Mouse (Mus musculus) MEL (cell line): ENCODE results near the gene Dgcr6. TPM values are rescaled to one million over a fixed set of nuclear protein-coding genes. Genes with fewer than 3 reads are reported as not detected.

Experiments
- DNase-seq: peaks from one replicate; pipeline ENCODE4 v3.0.0; 2011; ENCODE audit warnings: low read depth, low spot score
- H3K27ac ChIP-seq: 2 replicates; pipeline ENCODE4 v1.5.1; 2012; ENCODE audit warnings: low read depth, mild to moderate bottlenecking, control low read depth, low read length, moderate library complexity; ENCODE audit not compliant: control insufficient read depth
- H3K27me3 ChIP-seq, 2 experiments: fragments of 150-350 bp in 1 of 2; sonication (generic) in 1 of 2; 2 replicates each; pipeline ENCODE4 v1.6.1; 2012; ENCODE audit warnings: low read length in 2 of 2, mild to moderate bottlenecking in 2 of 2, improper control_type of control experiment in 1 of 2, moderate library complexity in 1 of 2; ENCODE audit not compliant: insufficient read depth in 2 of 2, control insufficient read depth in 1 of 2
- H3K36me3 ChIP-seq, 2 experiments: 2 replicates each; pipeline ENCODE4 v1.6.1; 2012 to 2014; ENCODE audit warnings: low read length in 2 of 2, improper control_type of control experiment in 1 of 2, inconsistent platforms in 1 of 2, mild to moderate bottlenecking in 1 of 2; ENCODE audit not compliant: insufficient read depth in 2 of 2, control insufficient read depth in 1 of 2
- H3K4me1 ChIP-seq, 2 experiments: fragments of 150-350 bp in 1 of 2; sonication (generic) in 1 of 2; 2 replicates each; pipeline ENCODE4 v1.6.1; 2012; ENCODE audit warnings: low read length in 2 of 2, improper control_type of control experiment in 1 of 2, mild to moderate bottlenecking in 1 of 2; ENCODE audit not compliant: insufficient read depth in 2 of 2, control insufficient read depth in 1 of 2
- H3K4me3 ChIP-seq, 2 experiments: fragments of 150-350 bp in 1 of 2; sonication (generic) in 1 of 2; 2 replicates each; pipeline ENCODE4 v1.5.1; 2012; ENCODE audit warnings: low read depth in 2 of 2, low read length in 2 of 2, mild to moderate bottlenecking in 2 of 2, moderate library complexity in 2 of 2, control low read depth in 1 of 2, improper control_type of control experiment in 1 of 2; ENCODE audit not compliant: control insufficient read depth in 1 of 2, insufficient read depth in 1 of 2
- H3K79me2 ChIP-seq: 2 replicates; pipeline ENCODE4 v1.6.1; 2012; ENCODE audit warnings: mild to moderate bottlenecking, low read length, moderate library complexity; ENCODE audit not compliant: control insufficient read depth, poor library complexity, insufficient read depth
- H3K9ac ChIP-seq: 2 replicates; pipeline ENCODE4 v1.6.1; 2012; ENCODE audit warnings: low read depth, mild to moderate bottlenecking, control low read depth, low read length, moderate library complexity; ENCODE audit not compliant: control insufficient read depth, poor library complexity, severe bottlenecking
- H3K9me3 ChIP-seq: fragments of 150-350 bp; sonication (generic); replicated peaks from 2 replicates; pipeline ENCODE4 v1.6.1; 2012; ENCODE audit warnings: mild to moderate bottlenecking, low read length, improper control_type of control experiment, moderate library complexity; ENCODE audit not compliant: insufficient read depth
- CTCF ChIP-seq, 3 experiments: IDR thresholded peaks in 2 of 3; conservative IDR thresholded peaks in 1 of 3; 2 replicates each; pipeline ENCODE4 v1.5.1; 2011 to 2012; ENCODE audit warnings: low read length in 3 of 3, low read depth in 2 of 3, mild to moderate bottlenecking in 2 of 3, improper control_type of control experiment in 1 of 3, inconsistent platforms in 1 of 3, mixed read lengths in 1 of 3, moderate library complexity in 1 of 3; ENCODE audit not compliant: control insufficient read depth in 1 of 3, insufficient read depth in 1 of 3, poor library complexity in 1 of 3, severe bottlenecking in 1 of 3
- EP300 ChIP-seq, 2 experiments: IDR thresholded peaks; 2 replicates each; pipeline ENCODE4 v1.6.1; 2011; ENCODE audit warnings: improper control_type of control experiment in 2 of 2, low read length in 2 of 2, low read depth in 1 of 2, mild to moderate bottlenecking in 1 of 2
- JUND ChIP-seq: IDR thresholded peaks from 2 replicates; pipeline ENCODE4 v1.6.1; 2011; ENCODE audit warnings: low read depth, mild to moderate bottlenecking, improper control_type of control experiment, low read length
- KAT2A ChIP-seq: conservative IDR thresholded peaks from 2 replicates; pipeline ENCODE4 v1.6.1; 2012; ENCODE audit warnings: low read depth, low read length, improper control_type of control experiment, inconsistent platforms
- MAFK ChIP-seq: IDR thresholded peaks from 2 replicates; pipeline ENCODE4 v1.6.1; 2011; ENCODE audit warnings: low read depth, mild to moderate bottlenecking, low read length, improper control_type of control experiment, borderline replicate concordance
- MAX ChIP-seq: IDR thresholded peaks from 2 replicates; pipeline ENCODE4 v1.6.1; 2011; ENCODE audit warnings: low read length, improper control_type of control experiment
- MAZ ChIP-seq: IDR thresholded peaks from 2 replicates; pipeline ENCODE4 v1.6.1; 2012; ENCODE audit warnings: low read depth, mild to moderate bottlenecking, inconsistent platforms, low read length, improper control_type of control experiment
- NELFE ChIP-seq: IDR thresholded peaks from 2 replicates; pipeline ENCODE4 v1.6.1; 2011; ENCODE audit warnings: low read depth, low read length, improper control_type of control experiment
- TAL1 ChIP-seq: IDR thresholded peaks from 2 replicates; pipeline ENCODE4 v1.6.1; 2012; ENCODE audit warnings: mild to moderate bottlenecking, inconsistent platforms, low read length, moderate library complexity, mixed read lengths
- TBP ChIP-seq: IDR thresholded peaks from 2 replicates; pipeline ENCODE4 v1.8.0; 2011; ENCODE audit warnings: low read depth, low read length, improper control_type of control experiment
- USF1 ChIP-seq: IDR thresholded peaks from 2 replicates; pipeline ENCODE4 v1.6.1; 2014; ENCODE audit warnings: low read depth, mild to moderate bottlenecking, inconsistent platforms, low read length, improper control_type of control experiment, moderate library complexity
- ZC3H11A ChIP-seq: IDR thresholded peaks from 2 replicates; pipeline ENCODE4 v1.6.1; 2012; ENCODE audit warnings: low read depth, mild to moderate bottlenecking, inconsistent platforms, low read length, improper control_type of control experiment
- ZKSCAN1 ChIP-seq: IDR thresholded peaks from 2 replicates; pipeline ENCODE4 v1.6.1; 2012; ENCODE audit warnings: low read depth, mild to moderate bottlenecking, inconsistent platforms, low read length, improper control_type of control experiment, moderate library complexity
- ZMIZ1 ChIP-seq: IDR thresholded peaks from 2 replicates; pipeline ENCODE4 v1.6.1; 2012; ENCODE audit warnings: low read depth, mild to moderate bottlenecking, inconsistent platforms, low read length, improper control_type of control experiment, moderate library complexity
- polyA plus RNA-seq, 2 experiments: library from polyadenylated mRNA; stranded (reverse) in 1 of 2; unstranded in 1 of 2; fragments of >175 nt in 1 of 2; fragments of >200 nt in 1 of 2; gene quantifications; 2 replicates each; pipeline versions ENCODE4 v1.2.1 to v1.2.4; 2012; ENCODE audit warnings: low replicate concordance in 2 of 2, low read depth in 1 of 2; ENCODE audit not compliant: insufficient read length in 2 of 2, insufficient read depth in 1 of 2, missing spikeins in 1 of 2
- total RNA-seq: library from RNA; depleted of rRNA; stranded (reverse); fragments of 300-350 nt; gene quantifications from 2 replicates; pipeline ENCODE4 v1.2.3, GENCODE M21; 2012

Dgcr6 gene
- total and polyA plus RNA-seq, 3 experiments = 66.8 to 133 TPM; not detected in 1

- H3K79me2 ChIP-seq = no peaks in the 10 kb centered on the region
- H3K36me3 ChIP-seq = no peaks in the 10 kb centered on the region
- H3K27me3 ChIP-seq = peaks cover 0 to 2% of the 10 kb centered on the region in 2 experiments; a peak in 1 of 4 replicates
These were observed 50.7 kb downstream of the Dgcr6 start for GRCm38 (mm10) chr16:18103366-18103765.

GRCm38 (mm10) chr16:18103808-18104207 lies 51.1 kb downstream of the Dgcr6 start:
- Histone ChIP-seq H3K27me3 (peaks cover 0 to 2% of the 10 kb centered on the region in 2 experiments; a peak in 1 of 4 replicates), H3K4me3 (no peak overlapping the region), H3K27ac (no peak overlapping the region), H3K79me2 (no peaks in the 10 kb centered on the region), H3K36me3 (no peaks in the 10 kb centered on the region), H3K9me3 (no peaks in the 10 kb centered on the region), H3K4me1 (no peaks in the 10 kb centered on the region), H3K9ac (no peak overlapping the region)
- no peak for DNase-seq
- no peak for TF ChIP-seq MAZ
- no peak for TF ChIP-seq ZC3H11A
- TF ChIP-seq CTCF (IDR thresholded peaks at IDR 0.05 in 2 of 3, conservative IDR thresholded peaks at IDR 0.05 in 1 of 3; ENCODE audit: control insufficient read depth in 1 of 3, insufficient read depth in 1 of 3, low read depth in 2 of 3, low read length in 3 of 3, poor library complexity in 1 of 3, severe bottlenecking in 1 of 3) = no peak
- TF ChIP-seq NELFE = no peak
- TF ChIP-seq USF1 = 0 out of 2 replicates have a peak, but pooled peaks have one; percentile 32
- no peak for TF ChIP-seq JUND

More at GRCm38 (mm10) chr16:18103366-18103765, 50.7 kb downstream of the Dgcr6 start:
- DNase-seq = no peak
- Histone ChIP-seq H3K9ac (no peak overlapping the region), H3K4me3 (no peak overlapping the region), H3K4me1 (no peaks in the 10 kb centered on the region), H3K9me3 (no peaks in the 10 kb centered on the region), H3K27ac (no peak overlapping the region)
- TF ChIP-seq MAFK (no peak), EP300 (IDR thresholded peaks at IDR 0.05; ENCODE audit: low read depth in 1 of 2, low read length in 2 of 2) (no peak), KAT2A (no peak), ZKSCAN1 (no peak), TBP (no peak), MAX (no peak), TAL1 (no peak), ZMIZ1 (no peak), ZC3H11A (no peak)
